Mouse (Mus musculus): ENCODE measurements around the gene Thrb. TPM values are rescaled to one million over a fixed set of nuclear protein-coding genes. Genes with fewer than 3 reads are reported as not detected.

The Thrb gene
- polyA plus RNA-seq, 2 experiments = 0.86 to 2.5 TPM

GRCm38 (mm10) chr14:17661100-17661521, 1.1 kb downstream of the Thrb start:
- 1% methylated on average over 16 of the region's 16 CpGs for WGBS (ENCODE audit: insufficient replicate concordance)
- H3K4me1 ChIP-seq (replicated peaks; ENCODE audit: control insufficient read depth in 2 of 2, insufficient read depth in 2 of 2, low read length in 1 of 2) = no peaks in the 10 kb centered on the region
- H3K27me3 ChIP-seq (ENCODE audit: control insufficient read depth, insufficient read depth, low read length) = peaks cover 35% of the 10 kb centered on the region
- no peaks in the 10 kb centered on the region for H3K36me3 ChIP-seq (replicated peaks; ENCODE audit: control insufficient read depth, insufficient read depth, low read depth)
- ATAC-seq (ENCODE audit: insufficient read depth) = peak; percentile 9; the same call in 1 of the 2 replicates
- no peak overlapping the region; the same call in 1 of the 2 replicates for H3K9ac ChIP-seq (replicated peaks)
- H3K4me2 ChIP-seq (ENCODE audit: low read depth) = peak overlapping the region; percentile 64
- no peaks in the 10 kb centered on the region for H3K9me3 ChIP-seq (ENCODE audit: control insufficient read depth, low read length)
- DNase-seq (ENCODE audit: low read depth in 3 of 3, low spot score in 3 of 3) = no peak
- no peak for TF ChIP-seq CTCF (IDR thresholded peaks at IDR 0.05; ENCODE audit: low read depth)
- TF ChIP-seq EP300 (IDR thresholded peaks at IDR 0.05; ENCODE audit: low read depth) = no peak
- peak overlapping the region; percentile 54 to 56 for H3K4me3 ChIP-seq (ENCODE audit: insufficient read depth in 1 of 2, low read depth in 2 of 2, low read length in 2 of 2)
- H3K27ac ChIP-seq = no peak overlapping the region

- no peak overlapping the region for H3K4me2 ChIP-seq (ENCODE audit: low read depth)
- peaks cover 35% of the 10 kb centered on the region for H3K27me3 ChIP-seq (ENCODE audit: control insufficient read depth, insufficient read depth, low read length)
- no peak overlapping the region for H3K4me3 ChIP-seq (ENCODE audit: insufficient read depth in 1 of 2, low read depth in 2 of 2, low read length in 2 of 2)
- WGBS (ENCODE audit: insufficient replicate concordance) = 29% methylated on average over 5 of the region's 5 CpGs
- DNase-seq (ENCODE audit: low read depth in 3 of 3, low spot score in 3 of 3) (no peak), ATAC-seq (ENCODE audit: insufficient read depth) (no peak)
- no peaks in the 10 kb centered on the region for H3K4me1 ChIP-seq (replicated peaks; ENCODE audit: control insufficient read depth in 2 of 2, insufficient read depth in 2 of 2, low read length in 1 of 2)
- no peaks in the 10 kb centered on the region for H3K9me3 ChIP-seq (ENCODE audit: control insufficient read depth, low read length)
- no peaks in the 10 kb centered on the region for H3K36me3 ChIP-seq (replicated peaks; ENCODE audit: control insufficient read depth, insufficient read depth, low read depth)
- TF ChIP-seq CTCF (IDR thresholded peaks at IDR 0.05; ENCODE audit: low read depth) (no peak), EP300 (IDR thresholded peaks at IDR 0.05; ENCODE audit: low read depth) (no peak)
- no peak overlapping the region for H3K9ac ChIP-seq (replicated peaks)
- no peak overlapping the region for H3K27ac ChIP-seq
Measured at GRCm38 (mm10) chr14:17662087-17662486, 2.0 kb downstream of the Thrb start.

GRCm38 (mm10) chr14:17674335-17674734, 14.3 kb downstream of the Thrb start:
- WGBS (ENCODE audit: insufficient replicate concordance) = 70% methylated on average over 1 of the region's 1 CpGs
- TF ChIP-seq EP300 (IDR thresholded peaks at IDR 0.05; ENCODE audit: low read depth) (no peak), CTCF (IDR thresholded peaks at IDR 0.05; ENCODE audit: low read depth) (no peak)
- Histone ChIP-seq H3K27ac (no peak overlapping the region), H3K4me2 (ENCODE audit: low read depth) (no peak overlapping the region), H3K9ac (replicated peaks) (no peak overlapping the region), H3K27me3 (ENCODE audit: control insufficient read depth, insufficient read depth, low read length) (no peaks in the 10 kb centered on the region), H3K4me1 (replicated peaks; ENCODE audit: control insufficient read depth in 2 of 2, insufficient read depth in 2 of 2, low read length in 1 of 2) (no peaks in the 10 kb centered on the region), H3K36me3 (replicated peaks; ENCODE audit: control insufficient read depth, insufficient read depth, low read depth) (no peaks in the 10 kb centered on the region), H3K4me3 (ENCODE audit: insufficient read depth in 1 of 2, low read depth in 2 of 2, low read length in 2 of 2) (no peak overlapping the region), H3K9me3 (ENCODE audit: control insufficient read depth, low read length) (no peaks in the 10 kb centered on the region)
- ATAC-seq (ENCODE audit: insufficient read depth) (no peak), DNase-seq (ENCODE audit: low read depth in 3 of 3, low spot score in 3 of 3) (no peak)

- no peak for ATAC-seq (ENCODE audit: insufficient read depth)
Measured at GRCm38 (mm10) chr14:17675214-17675613, 15.2 kb downstream of the Thrb start.

GRCm38 (mm10) chr14:17681479-17681878, 21.4 kb downstream of the Thrb start:
- Histone ChIP-seq H3K9me3 (ENCODE audit: control insufficient read depth, low read length) (no peaks in the 10 kb centered on the region), H3K4me2 (ENCODE audit: low read depth) (no peak overlapping the region), H3K4me1 (replicated peaks; ENCODE audit: control insufficient read depth in 2 of 2, insufficient read depth in 2 of 2, low read length in 1 of 2) (no peaks in the 10 kb centered on the region), H3K27me3 (ENCODE audit: control insufficient read depth, insufficient read depth, low read length) (no peaks in the 10 kb centered on the region), H3K36me3 (replicated peaks; ENCODE audit: control insufficient read depth, insufficient read depth, low read depth) (no peaks in the 10 kb centered on the region), H3K4me3 (ENCODE audit: insufficient read depth in 1 of 2, low read depth in 2 of 2, low read length in 2 of 2) (no peak overlapping the region), H3K9ac (replicated peaks) (no peak overlapping the region), H3K27ac (no peak overlapping the region)
- DNase-seq (ENCODE audit: low read depth in 3 of 3, low spot score in 3 of 3) (no peak), ATAC-seq (ENCODE audit: insufficient read depth) (no peak)
- no peak for TF ChIP-seq CTCF (IDR thresholded peaks at IDR 0.05; ENCODE audit: low read depth)
- TF ChIP-seq EP300 (IDR thresholded peaks at IDR 0.05; ENCODE audit: low read depth) = no peak

More at GRCm38 (mm10) chr14:17675214-17675613, 15.2 kb downstream of the Thrb start:
- Histone ChIP-seq H3K36me3 (replicated peaks; ENCODE audit: control insufficient read depth, insufficient read depth, low read depth) (no peaks in the 10 kb centered on the region), H3K4me3 (ENCODE audit: insufficient read depth in 1 of 2, low read depth in 2 of 2, low read length in 2 of 2) (no peak overlapping the region), H3K27ac (no peak overlapping the region), H3K9ac (replicated peaks) (no peak overlapping the region), H3K4me1 (replicated peaks; ENCODE audit: control insufficient read depth in 2 of 2, insufficient read depth in 2 of 2, low read length in 1 of 2) (no peaks in the 10 kb centered on the region), H3K9me3 (ENCODE audit: control insufficient read depth, low read length) (no peaks in the 10 kb centered on the region), H3K27me3 (ENCODE audit: control insufficient read depth, insufficient read depth, low read length) (no peaks in the 10 kb centered on the region), H3K4me2 (ENCODE audit: low read depth) (no peak overlapping the region)
- TF ChIP-seq EP300 (IDR thresholded peaks at IDR 0.05; ENCODE audit: low read depth) (no peak), CTCF (IDR thresholded peaks at IDR 0.05; ENCODE audit: low read depth) (no peak)
- DNase-seq (ENCODE audit: low read depth in 3 of 3, low spot score in 3 of 3) = no peak
- WGBS (ENCODE audit: insufficient replicate concordance) = 54% methylated on average over 3 of the region's 3 CpGs

Measured in liver, embryonic 14.5 days (tissue).